Mouse (Mus musculus) liver, embryonic 12.5 days (tissue): ENCODE data around the gene Spns3. TPM values are rescaled to one million over a fixed set of nuclear protein-coding genes. Genes with fewer than 3 reads are reported as not detected.
A peak's percentile ranks its signal among the peaks of the same experiment; 100 is the strongest.

Source experiments
- ATAC-seq: fragments of 200-750 bp; cut with Nextera tagmentation; 2 replicates; pipeline ENCODE4 v1.8.0; 2017; ENCODE audit warnings: moderate number of reproducible peaks, mild to moderate bottlenecking, moderate library complexity
- H3K27ac ChIP-seq: fragments of 300-500 bp; sonication (generic); 2 replicates; pipeline ENCODE4 v1.5.1; 2016; ENCODE audit warnings: mild to moderate bottlenecking
- H3K27me3 ChIP-seq: fragments of 300-500 bp; sonication (generic); replicated peaks from 2 replicates; pipeline ENCODE4 v1.6.1; 2016; ENCODE audit warnings: mild to moderate bottlenecking, moderate library complexity
- H3K36me3 ChIP-seq: fragments of 300-500 bp; sonication (generic); 2 replicates; pipeline ENCODE4 v1.6.1; 2016; ENCODE audit warnings: mild to moderate bottlenecking, moderate library complexity
- H3K4me1 ChIP-seq: fragments of 300-500 bp; sonication (generic); 2 replicates; pipeline ENCODE4 v1.6.1; 2016
- H3K4me2 ChIP-seq: fragments of 300-500 bp; sonication (generic); 2 replicates; pipeline ENCODE4 v1.6.1; 2016; ENCODE audit warnings: mild to moderate bottlenecking, moderate library complexity
- H3K4me3 ChIP-seq: fragments of 300-500 bp; sonication (generic); 2 replicates; pipeline ENCODE4 v1.5.1; 2016; ENCODE audit warnings: mild to moderate bottlenecking, moderate library complexity
- H3K9ac ChIP-seq: fragments of 300-500 bp; sonication (generic); 2 replicates; pipeline ENCODE4 v1.6.1; 2016; ENCODE audit warnings: mild to moderate bottlenecking, moderate library complexity
- H3K9me3 ChIP-seq: fragments of 300-500 bp; sonication (generic); replicated peaks from 2 replicates; pipeline ENCODE4 v1.6.1; 2016; ENCODE audit warnings: mild to moderate bottlenecking, moderate library complexity
- WGBS: fragments of 180-500 bp; shearing (Covaris S2); methylation state at CpG from one replicate; pipeline ENCODE4 v1.1.7; 2016; ENCODE audit not compliant: insufficient replicate concordance; 5-methylcytosine and 5-hydroxymethylcytosine counted together
- polyA plus RNA-seq: library from polyadenylated mRNA; unstranded; fragments of >200 nt; fragmentation: Nextera tagmentation; extraction: Ambion mirVana; gene quantifications from 2 replicates; pipeline ENCODE4 v1.2.1, GENCODE M21; 2016

Spns3 gene
- polyA plus RNA-seq, 1 experiment from 2014 or later = 1.8 TPM

DNA sequence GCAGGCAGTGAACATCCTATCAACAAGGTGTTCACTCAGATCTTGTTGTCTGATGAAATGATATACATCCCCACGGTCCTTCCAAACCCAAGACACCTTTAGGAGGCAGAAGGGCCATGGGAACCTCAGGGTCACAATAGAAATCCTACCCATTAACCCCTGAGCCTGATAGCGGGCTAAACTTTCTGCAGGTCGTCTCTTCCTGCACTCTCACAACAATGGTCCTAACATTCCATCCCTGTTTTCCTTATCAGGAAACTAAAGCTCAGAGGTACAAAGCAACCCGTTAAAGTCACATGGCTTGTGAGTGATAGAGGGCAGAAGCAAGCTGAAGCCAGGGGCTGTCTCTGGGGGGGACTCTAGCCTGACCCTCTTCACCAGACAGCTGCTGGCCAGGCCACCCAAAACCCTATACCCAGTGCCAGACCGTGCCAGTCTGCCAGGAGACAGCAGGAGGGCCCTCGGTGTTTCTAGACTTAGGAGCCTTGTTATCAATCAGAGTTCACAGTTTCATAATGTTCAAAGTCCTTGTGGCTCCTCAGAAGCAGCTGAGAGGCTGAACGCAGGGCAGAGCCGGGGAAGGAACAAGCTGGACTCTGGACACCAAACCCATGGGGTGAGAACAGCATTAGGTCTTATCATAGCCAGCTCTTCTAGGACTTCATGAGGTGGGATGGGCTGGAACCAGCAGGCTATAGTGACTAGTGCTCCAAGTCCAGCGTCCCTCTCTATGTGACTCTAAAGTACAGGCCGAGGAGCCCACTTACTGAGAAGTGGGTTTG lies 46.1 kb downstream of the Spns3 start:
- no peak for ATAC-seq
- H3K4me2 ChIP-seq = no peak overlapping the region
- peaks cover 29% of the 10 kb centered on the region; the same call in 1 of the 2 replicates for H3K27me3 ChIP-seq
- H3K4me1 ChIP-seq = 0 out of 2 replicates have a peak, but pooled peaks cover 5% of the 10 kb centered on the region
- WGBS = 51% methylated on average over 10 of the region's 10 CpGs
- H3K9me3 ChIP-seq = no peaks in the 10 kb centered on the region
- H3K36me3 ChIP-seq = no peaks in the 10 kb centered on the region
- no peak overlapping the region for H3K9ac ChIP-seq
- no peak overlapping the region for H3K27ac ChIP-seq
- H3K4me3 ChIP-seq = no peak overlapping the region

DNA sequence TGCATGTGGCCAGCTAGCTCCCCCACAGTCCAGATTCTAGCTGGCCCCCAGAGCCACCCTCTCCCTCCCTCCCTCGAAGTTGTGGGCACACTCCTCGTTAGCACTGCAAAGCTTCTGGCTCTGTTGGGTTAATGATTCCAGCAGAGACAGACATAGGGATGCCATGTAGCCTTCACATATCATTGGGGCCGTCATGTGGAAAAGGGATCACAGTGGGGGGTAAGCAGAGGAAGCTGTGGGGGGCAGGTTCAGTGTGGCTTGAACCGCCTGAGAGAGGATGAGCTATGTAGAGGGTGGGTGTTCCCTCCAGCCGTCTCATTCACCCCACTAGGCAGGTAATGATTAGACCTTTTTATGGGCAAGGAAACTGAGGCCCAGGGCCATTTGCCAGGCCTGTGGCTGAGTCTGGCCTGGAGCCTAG lies 46.8 kb downstream of the Spns3 start:
- ATAC-seq = no peak
- H3K4me3 ChIP-seq = no peak overlapping the region
- no peak overlapping the region for H3K9ac ChIP-seq
- no peak overlapping the region for H3K4me2 ChIP-seq
- no peaks in the 10 kb centered on the region for H3K9me3 ChIP-seq
- peaks cover 28% of the 10 kb centered on the region; the same call in 1 of the 2 replicates for H3K27me3 ChIP-seq
- no peak overlapping the region for H3K27ac ChIP-seq
- H3K36me3 ChIP-seq = no peaks in the 10 kb centered on the region
- 0 out of 2 replicates have a peak, but pooled peaks cover 5% of the 10 kb centered on the region for H3K4me1 ChIP-seq
- WGBS = 44% methylated on average over 5 of the region's 5 CpGs

DNA sequence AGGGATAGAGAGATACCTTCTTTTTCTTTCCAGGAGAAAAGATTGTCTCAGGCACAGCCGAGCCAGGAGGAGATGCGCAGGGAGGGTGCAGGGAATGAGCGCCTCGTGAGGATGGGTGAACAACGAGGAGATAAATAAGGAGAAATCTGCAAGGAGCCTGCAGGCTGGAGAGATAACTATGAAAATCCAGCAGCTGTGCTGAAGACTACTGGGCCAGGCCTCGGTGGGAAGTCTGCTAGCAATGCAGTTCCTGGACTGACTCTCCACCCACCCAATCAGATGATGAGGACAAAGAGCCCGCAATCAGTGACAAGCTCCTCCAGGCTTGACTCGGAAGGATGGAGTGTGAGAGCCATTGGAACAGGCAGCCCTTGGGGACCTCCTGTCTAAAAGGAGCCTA lies 48.1 kb downstream of the Spns3 start:
- H3K27me3 ChIP-seq = peaks cover 35% of the 10 kb centered on the region; the same call in 1 of the 2 replicates
- H3K36me3 ChIP-seq = no peaks in the 10 kb centered on the region
- no peak for ATAC-seq
- no peak overlapping the region for H3K4me3 ChIP-seq
- no peaks in the 10 kb centered on the region for H3K9me3 ChIP-seq
- no peak overlapping the region for H3K9ac ChIP-seq
- H3K4me1 ChIP-seq = 0 out of 2 replicates have a peak, but pooled peaks cover 5% of the 10 kb centered on the region
- H3K27ac ChIP-seq = no peak overlapping the region
- 36% methylated on average over 8 of the region's 8 CpGs for WGBS
- no peak overlapping the region for H3K4me2 ChIP-seq

DNA sequence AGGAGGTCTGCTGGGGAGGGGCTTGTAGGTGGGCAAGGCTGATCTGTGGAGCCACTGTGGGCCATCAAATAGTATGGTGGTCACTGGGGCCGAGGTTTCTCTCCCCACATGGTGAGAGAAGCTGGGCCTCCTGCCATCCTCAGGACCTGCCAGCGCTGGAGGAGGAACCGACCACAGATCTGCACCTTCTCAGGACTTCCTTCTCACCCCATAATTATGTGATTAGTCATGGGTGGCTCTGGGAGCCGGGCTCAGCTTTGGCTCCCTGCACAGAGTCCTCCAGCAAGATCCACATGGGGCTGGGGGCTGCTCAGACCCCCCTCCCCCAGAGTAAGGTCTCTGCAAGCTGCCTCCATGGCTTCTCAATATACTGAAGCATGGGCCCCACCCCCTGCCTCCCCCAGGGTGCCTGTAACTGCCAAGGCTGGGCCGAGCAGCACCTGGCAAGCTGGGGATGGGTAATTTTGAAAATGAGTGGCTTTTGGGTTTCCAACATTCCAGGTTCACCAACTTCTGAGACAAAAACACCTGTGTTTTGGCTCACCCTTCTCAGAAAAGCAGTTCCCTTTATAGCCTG lies 48.8 kb downstream of the Spns3 start:
- Histone ChIP-seq H3K4me1 (0 out of 2 replicates have a peak, but pooled peaks cover 5% of the 10 kb centered on the region), H3K27ac (no peak overlapping the region), H3K27me3 (peaks cover 37% of the 10 kb centered on the region; the same call in 1 of the 2 replicates), H3K9ac (no peak overlapping the region), H3K9me3 (no peaks in the 10 kb centered on the region), H3K4me3 (no peak overlapping the region), H3K4me2 (no peak overlapping the region), H3K36me3 (no peaks in the 10 kb centered on the region)
- ATAC-seq = no peak
- WGBS = 25% methylated on average over 4 of the region's 5 CpGs

DNA sequence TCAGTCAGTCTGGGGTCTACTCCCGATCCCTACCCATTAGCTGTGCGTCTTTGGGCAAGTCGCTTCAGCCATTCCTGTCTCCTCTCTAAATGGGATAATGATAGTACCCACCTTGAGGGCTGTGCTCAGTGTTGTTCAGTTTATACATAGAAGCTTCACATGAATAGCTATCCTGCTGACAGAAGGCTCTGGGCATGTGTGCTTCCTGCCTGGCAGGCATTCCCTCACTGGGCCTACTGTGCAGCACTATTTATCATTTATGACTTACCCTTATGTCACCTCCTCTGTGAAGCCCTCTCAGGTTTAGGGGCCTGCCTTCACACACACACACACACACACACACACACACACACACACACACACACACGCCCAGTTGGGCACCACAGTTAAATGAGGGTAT lies 50.2 kb downstream of the Spns3 start:
- Histone ChIP-seq H3K9me3 (no peaks in the 10 kb centered on the region), H3K4me2 (no peak overlapping the region), H3K27me3 (peaks cover 37% of the 10 kb centered on the region; the same call in 1 of the 2 replicates), H3K36me3 (no peaks in the 10 kb centered on the region), H3K4me3 (no peak overlapping the region), H3K27ac (no peak overlapping the region), H3K4me1 (0 out of 2 replicates have a peak, but pooled peaks cover 5% of the 10 kb centered on the region), H3K9ac (no peak overlapping the region)
- ATAC-seq = no peak
- 67% methylated on average over 4 of the region's 4 CpGs for WGBS

DNA sequence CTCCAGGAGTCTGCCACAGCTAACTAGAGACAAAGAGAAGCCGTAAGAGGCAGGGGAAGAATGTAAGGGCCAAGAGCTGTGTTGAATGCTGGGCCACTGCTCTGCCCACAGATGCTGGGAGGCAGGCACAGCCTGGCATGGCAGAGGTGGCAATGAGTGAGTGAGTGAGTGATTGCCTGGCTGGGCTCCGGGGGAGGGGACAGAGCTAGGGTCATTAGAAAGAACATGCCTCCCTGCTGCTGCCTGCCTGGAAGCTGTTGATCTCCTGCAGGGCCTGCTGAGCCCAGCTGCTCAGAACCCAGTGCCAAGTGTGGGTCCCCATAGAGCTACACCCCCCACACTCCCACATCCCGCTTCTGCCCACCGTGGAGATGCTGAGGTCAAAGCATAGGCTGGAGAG lies 52.9 kb downstream of the Spns3 start:
- H3K4me1 ChIP-seq = no peaks in the 10 kb centered on the region
- H3K27ac ChIP-seq = no peak overlapping the region
- no peaks in the 10 kb centered on the region for H3K36me3 ChIP-seq
- H3K4me2 ChIP-seq = no peak overlapping the region
- H3K4me3 ChIP-seq = no peak overlapping the region
- H3K9ac ChIP-seq = no peak overlapping the region
- H3K27me3 ChIP-seq = peaks cover 23% of the 10 kb centered on the region; the same call in 1 of the 2 replicates
- 51% methylated on average over 4 of the region's 4 CpGs for WGBS
- no peaks in the 10 kb centered on the region for H3K9me3 ChIP-seq
- ATAC-seq = no peak

DNA sequence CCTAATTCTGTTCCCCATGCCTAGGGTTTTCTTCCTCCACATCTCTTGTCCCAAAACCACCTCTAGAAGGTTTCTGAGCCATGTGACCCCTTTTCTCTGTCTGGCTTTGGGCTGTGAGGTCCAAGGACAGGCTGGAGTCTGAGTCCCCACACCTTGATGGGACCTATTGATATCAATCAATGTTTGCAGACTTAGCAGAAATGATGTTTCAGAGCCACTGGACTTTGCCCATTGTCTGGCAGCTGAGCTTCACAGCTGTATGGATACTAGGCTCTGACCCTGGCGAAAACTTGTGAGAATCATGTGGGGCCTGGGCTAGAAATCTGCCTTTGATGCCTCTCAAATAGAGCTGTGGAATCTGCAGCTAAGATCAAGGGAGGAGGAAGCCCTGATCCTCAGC lies 53.5 kb downstream of the Spns3 start:
- Histone ChIP-seq H3K36me3 (no peaks in the 10 kb centered on the region), H3K9ac (no peak overlapping the region), H3K27ac (no peak overlapping the region), H3K4me1 (no peaks in the 10 kb centered on the region), H3K9me3 (no peaks in the 10 kb centered on the region), H3K27me3 (peaks cover 23% of the 10 kb centered on the region; the same call in 1 of the 2 replicates), H3K4me3 (no peak overlapping the region), H3K4me2 (no peak overlapping the region)
- 58% methylated on average over 1 of the region's 1 CpGs for WGBS
- no peak for ATAC-seq

DNA sequence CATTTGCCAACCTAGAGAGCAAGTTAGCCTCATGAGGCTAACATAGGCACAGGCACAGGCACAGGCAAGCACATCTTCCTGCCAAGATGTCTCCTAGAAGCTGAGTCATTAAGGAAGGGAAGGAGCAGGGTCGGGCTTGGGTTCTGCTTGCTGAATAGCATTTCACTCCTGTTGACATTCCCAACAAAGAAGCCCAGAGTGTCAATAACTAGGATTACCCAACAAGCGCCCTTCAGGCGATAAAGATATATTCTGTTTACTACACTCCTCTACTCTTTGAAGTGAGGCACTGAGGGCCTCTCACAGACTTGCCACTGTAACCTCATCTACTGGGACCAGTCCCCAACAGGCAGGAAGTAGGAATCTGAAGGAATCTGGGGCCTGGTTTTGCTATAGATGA lies 54.2 kb downstream of the Spns3 start:
- Histone ChIP-seq H3K27me3 (peaks cover 19% of the 10 kb centered on the region; the same call in 1 of the 2 replicates), H3K9me3 (no peaks in the 10 kb centered on the region), H3K4me3 (no peak overlapping the region), H3K9ac (no peak overlapping the region), H3K4me1 (no peaks in the 10 kb centered on the region), H3K27ac (no peak overlapping the region), H3K4me2 (no peak overlapping the region), H3K36me3 (no peaks in the 10 kb centered on the region)
- WGBS = 43% methylated on average over 3 of the region's 3 CpGs
- no peak for ATAC-seq

DNA sequence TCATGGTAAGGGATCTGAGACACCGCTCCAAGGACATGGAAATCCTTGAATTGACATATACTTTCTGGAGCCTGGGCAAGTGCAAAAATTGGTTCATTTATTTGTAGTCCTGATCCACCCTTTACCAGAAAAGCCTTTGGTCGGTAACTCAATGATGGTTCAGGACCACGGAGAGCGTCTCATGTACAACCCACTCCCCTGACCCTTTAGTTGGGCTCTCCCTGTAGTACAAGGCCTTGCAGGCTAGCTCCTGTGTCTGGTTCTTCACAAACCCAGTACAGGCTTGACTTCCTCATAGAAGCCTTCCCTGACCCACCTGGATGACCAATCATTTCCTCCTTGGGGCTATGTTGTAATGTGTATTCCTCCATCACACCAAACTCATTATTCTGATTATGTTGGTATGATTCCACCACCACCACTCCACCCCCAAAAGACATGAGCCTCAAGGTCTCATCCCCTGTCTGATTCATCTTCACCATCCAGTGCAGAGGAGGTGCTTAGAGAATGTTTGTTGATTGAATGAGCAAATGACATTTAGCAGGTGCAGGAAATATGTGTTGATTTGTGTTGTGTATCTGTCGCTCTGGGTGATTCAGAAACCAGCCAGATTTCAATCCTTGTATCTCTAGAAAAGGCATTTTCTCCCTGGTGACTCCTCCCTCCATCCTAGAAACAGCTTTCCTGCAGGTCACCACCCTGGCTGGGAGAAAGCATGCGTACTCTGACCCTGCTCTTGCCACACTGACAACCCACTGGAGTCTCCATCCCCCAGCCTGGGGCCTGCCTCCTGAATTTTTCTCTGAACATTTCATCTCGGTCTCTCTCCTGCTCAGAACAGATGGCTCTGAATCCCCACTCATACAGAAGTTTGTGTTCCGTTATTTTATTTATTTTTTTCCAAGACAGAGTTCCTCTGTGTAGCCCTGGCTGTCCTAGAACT lies 56.0 kb downstream of the Spns3 start:
- ATAC-seq = no peak
- H3K4me3 ChIP-seq = no peak overlapping the region
- WGBS = 43% methylated on average over 8 of the region's 8 CpGs

DNA sequence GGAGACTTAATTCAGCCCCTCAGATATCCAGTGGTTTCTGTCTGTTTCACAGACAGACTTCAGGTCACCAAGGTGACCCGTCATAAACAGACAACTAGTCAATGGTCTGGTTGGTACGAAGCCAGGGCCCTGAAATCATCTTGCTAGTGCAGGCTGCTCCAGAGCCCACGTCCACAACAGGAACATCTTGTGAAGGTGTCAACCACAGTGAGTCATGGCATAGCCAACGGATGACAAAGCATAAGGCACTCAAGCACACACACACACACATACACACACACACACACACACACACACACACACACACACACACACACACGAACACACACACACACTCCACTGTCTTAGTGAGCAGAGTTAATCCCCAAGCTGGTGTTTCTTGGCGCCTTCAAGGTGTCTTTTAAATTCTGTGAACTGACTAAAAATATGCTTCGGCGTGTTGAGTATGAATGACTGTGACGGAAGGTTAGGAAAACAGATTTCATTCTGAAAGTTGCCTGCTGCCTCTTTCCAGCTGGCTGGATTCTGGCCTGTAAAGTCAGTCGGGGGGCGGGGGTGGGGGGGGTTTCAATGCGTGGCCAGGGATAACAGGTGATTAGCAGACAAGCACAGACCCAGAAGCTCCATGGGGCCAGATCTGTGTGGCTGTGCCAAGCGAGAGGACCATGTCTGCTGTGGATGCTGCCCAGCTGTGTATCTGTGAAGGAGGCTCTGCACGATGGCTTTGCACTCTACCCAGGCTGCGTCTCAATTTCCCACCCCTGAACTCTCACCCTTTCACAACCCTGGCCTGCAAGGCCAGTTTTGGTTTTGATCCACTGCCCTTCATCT lies 59.0 kb downstream of the Spns3 start:
- no peak for ATAC-seq
- no peak overlapping the region for H3K4me2 ChIP-seq
- H3K9me3 ChIP-seq = no peaks in the 10 kb centered on the region
- 56% methylated on average over 15 of the region's 15 CpGs for WGBS
- no peak overlapping the region for H3K4me3 ChIP-seq
- peaks cover 41% of the 10 kb centered on the region for H3K4me1 ChIP-seq
- H3K27me3 ChIP-seq = peaks cover 25% of the 10 kb centered on the region
- H3K36me3 ChIP-seq = no peaks in the 10 kb centered on the region
- no peak overlapping the region for H3K9ac ChIP-seq
- no peak overlapping the region for H3K27ac ChIP-seq

More for the DNA sequence above, 56.0 kb downstream of the Spns3 start:
- Histone ChIP-seq H3K4me2 (no peak overlapping the region), H3K27me3 (peaks cover 23% of the 10 kb centered on the region), H3K9ac (no peak overlapping the region), H3K4me1 (peaks cover 11% of the 10 kb centered on the region), H3K9me3 (no peaks in the 10 kb centered on the region), H3K27ac (no peak overlapping the region), H3K36me3 (no peaks in the 10 kb centered on the region)

DNA sequence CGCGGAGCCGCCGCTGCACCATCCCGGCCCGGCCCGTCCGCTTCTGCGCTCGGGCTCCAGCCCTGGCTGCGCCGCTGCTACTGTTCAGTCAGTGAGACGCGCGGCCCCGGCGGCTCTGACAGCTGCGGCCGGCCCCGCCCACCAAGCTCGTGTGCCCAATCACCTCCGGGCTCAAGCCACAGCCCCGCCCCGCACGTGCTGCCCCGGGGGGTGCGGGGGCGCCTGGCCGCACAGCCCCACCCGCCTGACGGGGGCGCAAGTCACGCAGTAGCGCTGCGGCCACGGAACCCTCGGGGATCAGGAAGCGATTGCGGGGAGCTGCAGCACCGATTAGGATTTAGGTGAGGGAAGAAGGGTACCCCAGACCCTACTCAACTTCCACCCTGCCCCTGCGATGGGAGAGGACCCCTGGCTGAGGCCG lies 60.4 kb downstream of the Spns3 start, which contains the start of gene Spns2:
TSS of gene Spns2 (minus strand) at position 24 of the 421 bp plus-strand sequence.
- peak within 1 kb of the TSS; percentile 66 for H3K9ac ChIP-seq
- ATAC-seq = peak; percentile 84
- H3K4me3 ChIP-seq = peak within 1 kb of the TSS; percentile 70
- H3K27me3 ChIP-seq = peaks cover 25% of the 10 kb centered on the region
- H3K27ac ChIP-seq = peak within 1 kb of the TSS; percentile 64; the same call in 1 of the 2 replicates
- no peaks in the 10 kb centered on the region for H3K9me3 ChIP-seq
- WGBS = 3% methylated on average over 42 of the region's 42 CpGs
- H3K36me3 ChIP-seq = no peaks in the 10 kb centered on the region
- peak within 1 kb of the TSS; percentile 96 for H3K4me2 ChIP-seq
- H3K4me1 ChIP-seq = peaks cover 56% of the 10 kb centered on the region
